Mouse (Mus musculus) bone marrow macrophage, adult 2 months (primary cell): ENCODE results near the gene Il2rb. TPM values are rescaled to one million over a fixed set of nuclear protein-coding genes. Genes with fewer than 3 reads are reported as not detected.
A peak's percentile ranks its signal among the peaks of the same experiment; 100 is the strongest.

ENCODE experiments used
- H3K27ac ChIP-seq: 2 replicates; pipeline ENCODE4 v1.5.1; 2012; ENCODE audit warnings: low read depth, low read length; ENCODE audit not compliant: insufficient read depth
- H3K4me1 ChIP-seq: 2 replicates; pipeline ENCODE4 v1.6.1; 2012; ENCODE audit warnings: low read length; ENCODE audit not compliant: control insufficient read depth, insufficient read depth
- H3K4me3 ChIP-seq: 2 replicates; pipeline ENCODE4 v1.5.1; 2012; ENCODE audit warnings: mild to moderate bottlenecking, low read length, moderate library complexity; ENCODE audit not compliant: insufficient read depth
- CTCF ChIP-seq: IDR thresholded peaks from 2 replicates; pipeline ENCODE4 v1.5.1; 2012; ENCODE audit warnings: low read depth, mild to moderate bottlenecking, low read length, moderate library complexity
- POLR2A ChIP-seq: IDR thresholded peaks from 2 replicates; pipeline ENCODE4 v1.6.1; 2012; ENCODE audit warnings: mild to moderate bottlenecking, low read depth, low read length, borderline replicate concordance
- polyA plus RNA-seq: library from polyadenylated mRNA; stranded (reverse); fragments of >200 nt; gene quantifications from 2 replicates; pipeline ENCODE4 v1.2.4, GENCODE M21; 2012; ENCODE audit not compliant: missing spikeins, insufficient read depth, insufficient read length

Il2rb gene
- polyA plus RNA-seq, 1 experiment: not detected

GRCm38 (mm10) chr15:78438018-78438394, 57.1 kb downstream of the Il2rb start:
- no peak overlapping the region for H3K4me3 ChIP-seq
- no peak overlapping the region for H3K27ac ChIP-seq
- TF ChIP-seq POLR2A (no peak), CTCF (no peak)
- H3K4me1 ChIP-seq: no peaks in the 10 kb centered on the region

DNA sequence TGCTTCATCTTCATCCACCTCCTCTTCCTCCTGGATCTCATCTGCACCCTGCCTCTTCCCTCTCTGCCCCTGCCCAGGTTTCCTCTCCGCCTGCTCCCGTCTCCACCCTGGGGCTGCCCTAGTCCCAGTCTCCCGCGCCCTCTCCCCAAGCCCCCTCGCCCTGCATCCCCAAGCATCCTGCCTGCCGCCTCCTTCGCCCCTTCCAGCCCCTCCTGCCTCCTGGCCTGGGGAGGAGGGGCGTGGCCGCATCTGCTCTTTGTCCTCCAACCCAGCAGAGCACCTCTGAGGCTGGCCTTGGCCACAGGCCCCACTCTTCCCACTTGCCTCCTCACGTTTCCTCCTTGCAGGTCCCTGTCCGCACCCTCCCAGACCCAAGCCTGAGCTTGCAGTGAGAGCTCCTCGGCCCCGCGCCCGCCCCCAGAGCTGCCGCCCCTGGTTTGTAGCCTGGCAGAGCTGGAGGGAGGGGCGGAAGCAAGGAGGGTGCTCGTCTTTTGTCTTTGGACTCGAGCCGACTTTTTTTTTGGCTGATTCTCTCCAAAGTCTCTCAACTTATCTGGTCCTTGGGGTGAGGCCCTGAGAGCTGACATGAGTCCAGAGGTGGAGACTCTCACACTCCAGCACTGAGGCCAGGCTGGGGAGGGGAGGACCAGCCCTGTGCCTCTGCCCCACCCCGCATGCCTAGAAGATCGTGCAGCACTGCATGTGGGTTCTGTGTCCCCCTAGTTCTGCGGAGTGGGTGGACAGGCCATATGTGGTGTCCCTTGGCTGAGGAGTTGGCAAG, 57.6 kb downstream of the Il2rb start:
- no peaks in the 10 kb centered on the region for H3K4me1 ChIP-seq
- H3K27ac ChIP-seq: no peak overlapping the region
- no peak overlapping the region for H3K4me3 ChIP-seq
- no peak for TF ChIP-seq CTCF
- no peak for TF ChIP-seq POLR2A

GRCm38 (mm10) chr15:78436380-78437192, 58.5 kb downstream of the Il2rb start:
- Histone ChIP-seq H3K4me3 (no peak overlapping the region), H3K27ac (no peak overlapping the region)
- TF ChIP-seq POLR2A: no peak
- no peak for TF ChIP-seq CTCF

GRCm38 (mm10) chr15:78435681-78436080, 59.4 kb downstream of the Il2rb start:
- H3K27ac ChIP-seq: no peak overlapping the region
- no peak overlapping the region for H3K4me3 ChIP-seq
- H3K4me1 ChIP-seq: peaks cover under 1% of the 10 kb centered on the region; the same call in 1 of the 2 replicates
- TF ChIP-seq POLR2A (no peak), CTCF (no peak)

More at GRCm38 (mm10) chr15:78436380-78437192, 58.5 kb downstream of the Il2rb start:
- H3K4me1 ChIP-seq: no peaks in the 10 kb centered on the region

- no peak for TF ChIP-seq POLR2A
- TF ChIP-seq CTCF: no peak
- peaks cover 7% of the 10 kb centered on the region for H3K4me1 ChIP-seq
- H3K27ac ChIP-seq: no peak overlapping the region
- no peak overlapping the region for H3K4me3 ChIP-seq
These were observed 60.1 kb downstream of the Il2rb start for GRCm38 (mm10) chr15:78434896-78435520.

- Histone ChIP-seq H3K4me3 (no peak overlapping the region), H3K27ac (no peak overlapping the region), H3K4me1 (peaks cover 15% of the 10 kb centered on the region)
- TF ChIP-seq CTCF (no peak), POLR2A (no peak)
These were observed 63.4 kb downstream of the Il2rb start for GRCm38 (mm10) chr15:78431541-78432121.

DNA sequence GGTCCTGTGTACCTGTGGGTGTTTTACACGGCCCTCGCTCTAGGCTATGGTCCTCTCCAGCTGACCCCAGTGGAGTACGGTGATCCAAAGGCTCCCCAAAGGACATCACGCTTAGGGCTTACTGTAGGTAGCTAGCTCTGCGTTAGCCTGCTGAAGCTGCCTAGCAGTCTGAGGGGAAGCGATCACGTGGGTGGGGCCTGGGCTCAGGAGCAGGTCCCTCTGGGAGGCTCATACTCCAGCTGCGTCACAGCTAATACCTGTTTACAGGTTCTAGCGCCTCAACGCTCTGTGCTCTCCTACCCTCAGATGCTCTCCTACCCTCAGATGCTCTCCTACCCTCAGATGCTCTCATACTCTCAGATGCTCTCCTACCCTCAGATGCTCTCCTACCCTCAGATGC, 64.2 kb downstream of the Il2rb start:
- H3K27ac ChIP-seq: no peak overlapping the region
- no peak for TF ChIP-seq POLR2A
- no peak for TF ChIP-seq CTCF
- H3K4me1 ChIP-seq: peaks cover 15% of the 10 kb centered on the region
- no peak overlapping the region for H3K4me3 ChIP-seq

- Histone ChIP-seq H3K4me1 (peaks cover 15% of the 10 kb centered on the region), H3K4me3 (peak overlapping the region; percentile 67; the same call in 1 of the 2 replicates), H3K27ac (no peak overlapping the region)
- TF ChIP-seq CTCF (no peak), POLR2A (no peak)
These were observed 65.0 kb downstream of the Il2rb start for GRCm38 (mm10) chr15:78429871-78430622.

Other genes starting within 250 kb of the Il2rb start
- 66.8 and 71.4 TPM in 2 replicates for gene Csf2rb2, start 189.6 kb downstream of the Il2rb start, polyA plus RNA-seq
- 161 and 193 TPM in 2 replicates for gene Csf2rb, start 169.5 kb downstream of the Il2rb start, polyA plus RNA-seq
- gene Tex33, start 99.4 kb downstream of the Il2rb start, polyA plus RNA-seq: not detected in 2 replicates
- gene Tst, start 89.4 kb downstream of the Il2rb start, polyA plus RNA-seq: 1.4 and 2.1 TPM in 2 replicates
- 19.2 and 21.6 TPM in 2 replicates for gene Mpst, start 88.9 kb downstream of the Il2rb start, polyA plus RNA-seq
- 4.8 and 5.3 TPM in 2 replicates for gene Kctd17, start 66.7 kb downstream of the Il2rb start, polyA plus RNA-seq
- not detected in 2 replicates for gene Tmprss6, start 26.6 kb downstream of the Il2rb start, polyA plus RNA-seq
- 1.9 and 2.2 TPM in 2 replicates for gene C1qtnf6, start 36.1 kb upstream of the Il2rb start, polyA plus RNA-seq
- gene Sstr3, start 49.4 kb upstream of the Il2rb start, polyA plus RNA-seq: not detected in 2 replicates
- 440 and 552 TPM in 2 replicates for gene Rac2, start 77.5 kb upstream of the Il2rb start, polyA plus RNA-seq
- gene Cyth4, start 101.8 kb upstream of the Il2rb start, polyA plus RNA-seq: 382 and 398 TPM in 2 replicates
- not detected in 2 replicates for gene Elfn2, start 223.5 kb upstream of the Il2rb start, polyA plus RNA-seq